Mouse (Mus musculus) CH12.LX (cell line): ENCODE results near the gene Spata48. TPM values are rescaled to one million over a fixed set of nuclear protein-coding genes. Genes with fewer than 3 reads are reported as not detected.

Source experiments
- DNase-seq: peaks from one replicate; pipeline ENCODE4 v3.0.0-alpha.2; 2013; ENCODE audit errors: extremely low read depth
- H3K27ac ChIP-seq: 2 replicates; pipeline ENCODE4 v1.5.1; 2012; ENCODE audit warnings: low read depth, mild to moderate bottlenecking, control low read depth, moderate library complexity; ENCODE audit not compliant: insufficient read depth
- H3K27me3 ChIP-seq: replicated peaks from 2 replicates; pipeline ENCODE3; 2012; ENCODE audit warnings: inconsistent platforms
- H3K36me3 ChIP-seq, 2 experiments: replicated peaks in 1 of 2; 2 replicates each; pipeline versions ENCODE3 to v1.6.1; 2012; ENCODE audit warnings: inconsistent platforms in 1 of 2, low read length in 1 of 2, mild to moderate bottlenecking in 1 of 2, mixed read lengths in 1 of 2, moderate library complexity in 1 of 2; ENCODE audit not compliant: control insufficient read depth in 1 of 2, insufficient read depth in 1 of 2
- H3K4me1 ChIP-seq, 2 experiments: 2 replicates each; pipeline ENCODE4 v1.6.1; 2012; ENCODE audit warnings: inconsistent platforms in 1 of 2, moderate library complexity in 1 of 2; ENCODE audit not compliant: insufficient read depth in 2 of 2, control insufficient read depth in 1 of 2
- H3K4me2 ChIP-seq: 2 replicates; pipeline ENCODE4 v1.6.1; 2012; ENCODE audit warnings: low read depth, mild to moderate bottlenecking, control low read depth; ENCODE audit not compliant: poor library complexity, insufficient read depth, severe bottlenecking
- H3K4me3 ChIP-seq, 3 experiments: fragments of 150-350 bp in 1 of 3; sonication (generic) in 1 of 3; replicated peaks in 1 of 3; 2 replicates each; pipeline versions ENCODE3 to v1.5.1; 2011 to 2012; ENCODE audit warnings: low read depth in 2 of 3, low read length in 2 of 3, mild to moderate bottlenecking in 2 of 3, moderate library complexity in 2 of 3, control low read depth in 1 of 3, improper control_type of control experiment in 1 of 3, inconsistent platforms in 1 of 3, mixed read lengths in 1 of 3; ENCODE audit not compliant: poor library complexity in 1 of 3
- H3K79me2 ChIP-seq: replicated peaks from 2 replicates; pipeline ENCODE4 v1.6.1; 2012; ENCODE audit warnings: mild to moderate bottlenecking, moderate library complexity; ENCODE audit not compliant: control insufficient read depth, poor library complexity, insufficient read depth, severe bottlenecking; ENCODE audit errors: extremely low read depth
- H3K9ac ChIP-seq: 2 replicates; pipeline ENCODE4 v1.6.1; 2012; ENCODE audit warnings: low read depth, mild to moderate bottlenecking, control low read depth, moderate library complexity; ENCODE audit not compliant: insufficient read depth
- H3K9me3 ChIP-seq: replicated peaks from 2 replicates; pipeline ENCODE3; 2012; ENCODE audit warnings: low read length, inconsistent platforms, mixed read lengths
- CTCF ChIP-seq, 2 experiments: IDR thresholded peaks in 1 of 2; conservative IDR thresholded peaks in 1 of 2; 2 replicates each; pipeline ENCODE4 v1.5.1; 2011 to 2012; ENCODE audit warnings: low read depth in 2 of 2, low read length in 2 of 2, improper control_type of control experiment in 1 of 2, inconsistent platforms in 1 of 2, mild to moderate bottlenecking in 1 of 2, moderate library complexity in 1 of 2
- ELF1 ChIP-seq: IDR thresholded peaks from 2 replicates; pipeline ENCODE4 v1.6.1; 2014; ENCODE audit warnings: low read depth, mild to moderate bottlenecking, inconsistent platforms, low read length, improper control_type of control experiment
- EP300 ChIP-seq: IDR thresholded peaks from 2 replicates; pipeline ENCODE4 v1.6.1; 2011; ENCODE audit warnings: low read length, improper control_type of control experiment
- IRF4 ChIP-seq: IDR thresholded peaks from 2 replicates; pipeline ENCODE4 v1.6.1; 2014; ENCODE audit warnings: low read depth, mild to moderate bottlenecking, inconsistent platforms, low read length, improper control_type of control experiment
- MAZ ChIP-seq: IDR thresholded peaks from 2 replicates; pipeline ENCODE4 v1.6.1; 2012; ENCODE audit warnings: low read depth, mild to moderate bottlenecking, inconsistent platforms, low read length, improper control_type of control experiment, moderate library complexity
- MEF2A ChIP-seq: IDR thresholded peaks from 2 replicates; pipeline ENCODE4 v1.6.1; 2014; ENCODE audit warnings: low read depth, mild to moderate bottlenecking, inconsistent platforms, low read length, improper control_type of control experiment, borderline replicate concordance
- MXI1 ChIP-seq: IDR thresholded peaks from 2 replicates; pipeline ENCODE4 v1.6.1; 2011; ENCODE audit warnings: mild to moderate bottlenecking, low read depth, low read length, improper control_type of control experiment
- POLR2A ChIP-seq: IDR thresholded peaks from 2 replicates; pipeline ENCODE4 v1.6.1; 2011; ENCODE audit warnings: low read depth, mild to moderate bottlenecking, improper control_type of control experiment, low read length
- UBTF ChIP-seq: IDR thresholded peaks from 2 replicates; pipeline ENCODE4 v1.6.1; 2012; ENCODE audit warnings: low read depth, mild to moderate bottlenecking, inconsistent platforms, low read length, improper control_type of control experiment, moderate library complexity
- dilution Hi-C: fragments of 300-500 bp; cut with MboI; formaldehyde crosslinking; loops from 2 replicates; pipeline ENCODE4 v1.14.3; 2020; ENCODE audit warnings: low sequenced_read_pairs; ENCODE audit not compliant: extremely low pct_unique_long_range_greater_than_20kb, extremely low pct_ligation_motif_present
- in situ Hi-C: fragments of 300-500 bp; cut with MboI; formaldehyde crosslinking; loops from 3 replicates; pipeline ENCODE4 v1.14.3; 2019; ENCODE audit warnings: low sequenced_read_pairs, low pct_ligation_motif_present, low pct_unique_long_range_greater_than_20kb, mixed read lengths
- polyA plus RNA-seq: library from polyadenylated mRNA; unstranded; fragments of >175 nt; gene quantifications from 2 replicates; pipeline ENCODE4 v1.2.1, GENCODE M21; 2012; ENCODE audit warnings: low read depth; ENCODE audit not compliant: insufficient read length
- total RNA-seq, 2 experiments: library from RNA; depleted of rRNA; stranded (reverse); fragments of 300-350 nt in 1 of 2; fragments of >200 nt in 1 of 2; gene quantifications; 2 replicates each; pipeline ENCODE4 v1.2.3; 2012 to 2014

Spata48 gene
- total and polyA plus RNA-seq, 3 experiments: 0.42 to 0.51 (median 0.44) TPM

- TF ChIP-seq MAZ (peak; percentile 73), MEF2A (peak; percentile 44; the same call in 1 of the 2 replicates), IRF4 (peak; percentile 68), MXI1 (no peak)
Measured at GRCm38 (mm10) chr11:11528760-11529159, 66.9 kb downstream of the Spata48 start (continued).

GRCm38 (mm10) chr11:11529165-11529564 is 67.3 kb downstream of the Spata48 start:
- DNase-seq: no peak
- TF ChIP-seq MEF2A: peak; percentile 1; the same call in 1 of the 2 replicates
- no peak for TF ChIP-seq ELF1
- Histone ChIP-seq H3K27me3 (no peaks in the 10 kb centered on the region), H3K4me1 (peaks cover 23 to 81% of the 10 kb centered on the region in 2 experiments), H3K9me3 (no peaks in the 10 kb centered on the region), H3K9ac (peak overlapping the region; percentile 65), H3K4me2 (peak overlapping the region; percentile 86), H3K27ac (no peak overlapping the region), H3K4me3 (peak overlapping the region in 1 of 3 experiments; percentile 24), H3K79me2 (no peaks in the 10 kb centered on the region), H3K36me3 (no peaks in the 10 kb centered on the region)
- dilution Hi-C loops (no loop called here), in situ Hi-C loops (no loop called here)

GRCm38 (mm10) chr11:11530126-11530525 is 68.2 kb downstream of the Spata48 start:
- Histone ChIP-seq H3K9me3 (no peaks in the 10 kb centered on the region), H3K27ac (no peak overlapping the region), H3K9ac (0 out of 2 replicates have a peak overlapping the region, but pooled peaks have one; percentile 4), H3K27me3 (no peaks in the 10 kb centered on the region), H3K36me3 (no peaks in the 10 kb centered on the region), H3K79me2 (no peaks in the 10 kb centered on the region), H3K4me2 (no peak overlapping the region), H3K4me1 (peaks cover 16 to 72% of the 10 kb centered on the region in 2 experiments), H3K4me3 (no peak overlapping the region)
- TF ChIP-seq EP300: no peak
- TF ChIP-seq UBTF: no peak
- no peak for TF ChIP-seq POLR2A
- in situ Hi-C loops: no loop called here
- DNase-seq: no peak
- dilution Hi-C loops: no loop called here

- Histone ChIP-seq H3K27me3 (no peaks in the 10 kb centered on the region), H3K36me3 (no peaks in the 10 kb centered on the region), H3K4me3 (no peak overlapping the region), H3K9me3 (no peaks in the 10 kb centered on the region), H3K79me2 (no peaks in the 10 kb centered on the region), H3K4me2 (no peak overlapping the region), H3K4me1 (peaks cover 13 to 45% of the 10 kb centered on the region in 2 experiments), H3K9ac (0 out of 2 replicates have a peak overlapping the region, but pooled peaks have one; percentile 24)
- dilution Hi-C loops: no loop called here
- TF ChIP-seq MAZ: no peak
- TF ChIP-seq CTCF (conservative IDR thresholded peaks at IDR 0.05 in 1 of 2, IDR thresholded peaks at IDR 0.05 in 1 of 2; ENCODE audit: low read depth in 2 of 2, low read length in 2 of 2): no peak
- TF ChIP-seq MEF2A: no peak
- TF ChIP-seq, all 38 proteins: peak for 0
- no peak overlapping the region for H3K27ac ChIP-seq
- DNase-seq: no peak
- in situ Hi-C loops: no loop called here
Measured at GRCm38 (mm10) chr11:11536295-11536694, 74.4 kb downstream of the Spata48 start.
